Mouse (Mus musculus) liver, embryonic 14.5 days (tissue): Measurements from ENCODE around the gene Polr2c. TPM values are rescaled to one million over a fixed set of nuclear protein-coding genes. Genes with fewer than 3 reads are reported as not detected.

Experiments
- ATAC-seq: fragments of 200-750 bp; cut with Nextera tagmentation; 2 replicates; pipeline ENCODE4 v1.8.0; 2017; ENCODE audit warnings: moderate number of reproducible peaks, mild to moderate bottlenecking, moderate library complexity; ENCODE audit not compliant: insufficient read depth
- DNase-seq, 3 experiments: peaks; one replicate each; pipeline ENCODE4 v3.0.0-alpha.2; 2012 to 2013; ENCODE audit warnings: low read depth in 3 of 3, low spot score in 3 of 3
- H3K27ac ChIP-seq: fragments of 300-500 bp; sonication (generic); 2 replicates; pipeline ENCODE4 v1.5.1; 2014; ENCODE audit warnings: moderate library complexity, mild to moderate bottlenecking, control low read depth, inconsistent platforms
- H3K27me3 ChIP-seq: fragments of 300-500 bp; sonication (generic); 2 replicates; pipeline ENCODE4 v1.6.1; 2014; ENCODE audit warnings: mild to moderate bottlenecking, low read length, moderate library complexity; ENCODE audit not compliant: control insufficient read depth, insufficient read depth
- H3K36me3 ChIP-seq: fragments of 300-500 bp; sonication (generic); replicated peaks from 2 replicates; pipeline ENCODE4 v1.6.1; 2014; ENCODE audit warnings: low read depth; ENCODE audit not compliant: control insufficient read depth, insufficient read depth
- H3K4me1 ChIP-seq, 2 experiments: fragments of 200-500 bp in 1 of 2; fragments of 300-500 bp in 1 of 2; sonication (generic) in 1 of 2; replicated peaks; 2 replicates each; pipeline ENCODE4 v1.6.1; 2012 to 2014; ENCODE audit warnings: antibody characterized with exemption in 1 of 2, inconsistent platforms in 1 of 2, low read length in 1 of 2; ENCODE audit not compliant: control insufficient read depth in 2 of 2, insufficient read depth in 2 of 2
- H3K4me2 ChIP-seq: fragments of 300-500 bp; sonication (generic); 2 replicates; pipeline ENCODE4 v1.6.1; 2014; ENCODE audit warnings: low read depth, mild to moderate bottlenecking, control low read depth, moderate library complexity
- H3K4me3 ChIP-seq, 2 experiments: fragments of 200-500 bp in 1 of 2; fragments of 300-500 bp in 1 of 2; sonication (generic) in 1 of 2; 2 replicates each; pipeline ENCODE4 v1.5.1; 2012 to 2014; ENCODE audit warnings: low read depth in 2 of 2, low read length in 2 of 2, mild to moderate bottlenecking in 2 of 2, control low read depth in 1 of 2, inconsistent platforms in 1 of 2, moderate library complexity in 1 of 2; ENCODE audit not compliant: insufficient read depth in 1 of 2
- H3K9ac ChIP-seq: fragments of 300-500 bp; sonication (generic); replicated peaks from 2 replicates; pipeline ENCODE4 v1.6.1; 2014; ENCODE audit warnings: mild to moderate bottlenecking, control low read depth, moderate library complexity
- H3K9me3 ChIP-seq: fragments of 300-500 bp; sonication (generic); 2 replicates; pipeline ENCODE4 v1.6.1; 2016; ENCODE audit warnings: low read length, mixed read lengths; ENCODE audit not compliant: control insufficient read depth
- CTCF ChIP-seq: IDR thresholded peaks from 2 replicates; pipeline ENCODE4 v1.5.1; 2016; ENCODE audit warnings: antibody characterized with exemption, low read depth, control low read depth
- EP300 ChIP-seq: IDR thresholded peaks from 2 replicates; pipeline ENCODE4 v1.6.1; 2016; ENCODE audit warnings: antibody characterized with exemption, low read depth
- WGBS: fragments of 180-500 bp; shearing (Covaris S2); extraction: QIAGEN DNeasy Blood & Tissue Kit; methylation state at CpG from one replicate; pipeline ENCODE4 v1.1.7; 2014; ENCODE audit not compliant: insufficient replicate concordance; 5-methylcytosine and 5-hydroxymethylcytosine counted together
- polyA plus RNA-seq, 2 experiments: library from polyadenylated mRNA; depleted of rRNA in 1 of 2; stranded (reverse) in 1 of 2; unstranded in 1 of 2; fragments of >200 nt; fragmentation: Nextera tagmentation in 1 of 2; extraction: Ambion mirVana in 1 of 2; gene quantifications; 2 replicates each; pipeline versions ENCODE4 v1.2.1 to v1.2.3; 2012 to 2014

The Polr2c gene
- polyA plus RNA-seq, 2 experiments: 51.6 to 73.5 TPM

DNA sequence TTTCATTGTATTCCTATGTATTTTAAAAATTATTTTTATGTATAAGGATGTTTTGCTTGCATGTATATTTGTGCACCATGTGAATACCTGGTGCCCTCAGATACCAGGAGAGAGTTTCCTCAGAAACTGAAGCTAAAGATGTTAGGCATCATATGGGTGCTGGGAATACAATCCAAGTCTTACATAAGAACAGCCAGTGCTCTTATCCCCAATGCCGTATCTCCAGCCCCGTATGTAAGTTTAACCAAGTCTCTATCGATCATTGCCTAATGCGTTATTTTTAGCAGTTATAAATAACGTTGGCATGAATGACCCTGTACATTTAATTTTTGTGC is 272 bp upstream of the Polr2c start:
- Histone ChIP-seq H3K27ac (no peak overlapping the region), H3K9me3 (no peaks in the 10 kb centered on the region), H3K36me3 (peaks cover 29% of the 10 kb centered on the region), H3K4me1 (peaks cover 3 to 4% of the 10 kb centered on the region in 2 experiments), H3K27me3 (no peaks in the 10 kb centered on the region), H3K9ac (no peak overlapping the region; the same call in 1 of the 2 replicates), H3K4me3 (peak overlapping the region in 1 of 2 experiments; percentile 85; a peak in 2 of 4 replicates), H3K4me2 (peak overlapping the region; percentile 20; the same call in 1 of the 2 replicates)
- 27% methylated on average over 5 of the region's 5 CpGs for WGBS
- no peak for TF ChIP-seq EP300
- no peak for TF ChIP-seq CTCF
- no peak for DNase-seq
- ATAC-seq: no peak

DNA sequence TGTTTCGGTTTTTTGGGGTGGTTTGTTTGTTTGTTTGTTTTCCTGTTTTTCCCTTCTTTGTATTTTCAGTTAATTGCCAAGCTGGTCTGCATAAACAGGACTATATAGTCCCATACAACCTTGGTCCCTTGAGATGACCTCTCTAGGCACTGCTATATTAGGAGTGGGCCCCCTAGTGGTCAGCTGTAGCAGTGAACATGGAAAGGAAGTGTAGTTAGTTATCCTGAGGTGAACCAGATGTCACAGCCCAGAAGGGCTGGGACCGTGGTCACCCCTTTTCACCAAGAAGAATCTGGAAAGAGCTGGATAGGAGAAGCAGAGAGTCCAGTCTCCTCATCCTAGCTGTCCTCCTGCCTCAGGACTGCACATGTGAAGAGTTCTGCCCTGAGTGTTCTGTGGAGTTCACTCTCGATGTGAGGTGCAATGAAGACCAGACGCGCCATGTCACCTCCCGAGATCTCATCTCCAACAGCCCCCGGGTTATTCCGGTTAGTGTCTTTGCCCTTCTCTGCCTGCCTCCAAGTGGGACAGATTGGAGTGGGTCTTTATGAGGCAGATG is 4.2 kb downstream of the Polr2c start:
- DNase-seq: peak in 2 of 3 experiments; percentile 59 to 65
- Histone ChIP-seq H3K36me3 (peaks cover 46% of the 10 kb centered on the region), H3K9me3 (no peaks in the 10 kb centered on the region), H3K4me3 (no peak overlapping the region), H3K9ac (no peak overlapping the region), H3K4me1 (peaks cover 12 to 21% of the 10 kb centered on the region in 2 experiments), H3K27me3 (no peaks in the 10 kb centered on the region), H3K27ac (no peak overlapping the region), H3K4me2 (no peak overlapping the region)
- TF ChIP-seq CTCF (peak; percentile 92), EP300 (no peak)
- WGBS: 66% methylated on average over 8 of the region's 8 CpGs
- no peak for ATAC-seq

- Histone ChIP-seq H3K4me3 (no peak overlapping the region), H3K9me3 (no peaks in the 10 kb centered on the region), H3K4me1 (peaks cover 12 to 21% of the 10 kb centered on the region in 2 experiments), H3K27ac (no peak overlapping the region), H3K4me2 (no peak overlapping the region), H3K27me3 (no peaks in the 10 kb centered on the region), H3K36me3 (peaks cover 54% of the 10 kb centered on the region), H3K9ac (no peak overlapping the region)
- TF ChIP-seq CTCF (no peak), EP300 (no peak)
- DNase-seq (no peak), ATAC-seq (peak; percentile 10; the same call in 1 of the 2 replicates)
- WGBS: 64% methylated on average over 12 of the region's 12 CpGs
Observed at GRCm38 (mm10) chr8:94862487-94863220, 5.4 kb downstream of the Polr2c start.

DNA sequence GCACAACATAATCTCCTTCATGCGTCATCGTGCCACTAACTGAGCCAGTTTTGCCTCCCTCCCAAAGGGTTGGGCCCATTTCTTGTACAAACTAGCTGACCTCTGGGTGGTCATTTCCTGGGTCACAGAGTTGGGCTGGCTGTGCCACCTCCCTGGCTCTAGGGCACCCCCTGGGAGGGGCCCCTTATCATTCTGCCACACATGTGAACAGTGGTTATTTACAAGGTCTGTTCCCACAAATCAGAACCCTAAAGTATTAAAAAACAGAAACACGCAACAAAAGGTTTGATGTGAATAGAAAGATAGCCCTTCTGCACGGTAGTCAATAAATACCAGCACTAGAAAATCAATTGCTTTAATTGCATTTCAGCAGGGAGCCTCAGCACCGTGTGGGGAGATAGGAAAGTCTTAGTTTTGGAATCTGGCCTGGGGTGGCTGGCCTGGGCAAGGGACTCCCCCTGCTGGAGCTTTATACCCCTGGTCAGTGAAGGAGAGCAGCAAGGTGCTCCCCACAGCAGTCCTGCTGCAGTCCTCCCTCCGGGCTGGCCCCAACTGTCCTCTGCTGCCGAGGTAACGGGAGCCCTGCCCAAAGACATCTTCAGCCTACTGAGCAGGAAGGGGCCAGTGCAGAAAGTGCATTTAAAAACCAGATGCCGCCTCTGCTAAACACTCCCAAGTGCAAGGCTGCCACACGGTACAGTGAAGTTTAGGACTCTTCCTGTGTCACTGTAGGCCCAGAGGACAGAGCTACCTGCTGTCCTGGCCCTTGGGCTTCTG is 6.8 kb downstream of the Polr2c start:
- Histone ChIP-seq H3K36me3 (peaks cover 54% of the 10 kb centered on the region), H3K9me3 (no peaks in the 10 kb centered on the region), H3K27ac (no peak overlapping the region), H3K27me3 (no peaks in the 10 kb centered on the region), H3K9ac (no peak overlapping the region; the same call in 1 of the 2 replicates), H3K4me1 (peaks cover 9 to 16% of the 10 kb centered on the region in 2 experiments), H3K4me3 (no peak overlapping the region), H3K4me2 (no peak overlapping the region)
- ATAC-seq (peak; percentile 39; the same call in 1 of the 2 replicates), DNase-seq (peak in 2 of 3 experiments; percentile 22 to 37)
- TF ChIP-seq EP300 (peak; percentile 51; the same call in 1 of the 2 replicates), CTCF (peak; percentile 48; the same call in 1 of the 2 replicates)
- 60% methylated on average over 10 of the region's 10 CpGs for WGBS
